Mouse (Mus musculus) natural killer cell, adult 2 months (primary cell): ENCODE data around the gene Robo1.

ENCODE experiments used
- DNase-seq, 2 experiments: peaks; one replicate each; pipeline ENCODE4 v3.0.0; 2022; ENCODE audit warnings: low spot score in 2 of 2

The Robo1 gene

GRCm38 (mm10) chr16:72307537-72308330, at the start of gene Robo1:
Gene Robo1 (plus strand): TSS chr16:72308306.
- DNase-seq: no peak

GRCm38 (mm10) chr16:72267839-72268238, 40.3 kb upstream of the Robo1 start:
- no peak for DNase-seq

GRCm38 (mm10) chr16:72276390-72277074, 31.6 kb upstream of the Robo1 start:
- no peak for DNase-seq

- DNase-seq: no peak
These were observed 194 bp downstream of the Robo1 start for GRCm38 (mm10) chr16:72308331-72308668.

GRCm38 (mm10) chr16:72327321-72327720, 19.2 kb downstream of the Robo1 start:
- DNase-seq: no peak

- DNase-seq: no peak
These were observed 20.5 kb downstream of the Robo1 start for GRCm38 (mm10) chr16:72328579-72328978.

- no peak for DNase-seq
These were observed 29.7 kb downstream of the Robo1 start for GRCm38 (mm10) chr16:72337757-72338156.

GRCm38 (mm10) chr16:72350422-72350821, 42.3 kb downstream of the Robo1 start:
- no peak for DNase-seq

GRCm38 (mm10) chr16:72356515-72357357, 48.6 kb downstream of the Robo1 start:
- DNase-seq: no peak

- no peak for DNase-seq
These were observed 68.8 kb downstream of the Robo1 start for GRCm38 (mm10) chr16:72376896-72377295.

GRCm38 (mm10) chr16:72381819-72382218, 73.7 kb downstream of the Robo1 start:
- DNase-seq: no peak

- no peak for DNase-seq
These were observed 75.5 kb downstream of the Robo1 start for GRCm38 (mm10) chr16:72383566-72383965.

GRCm38 (mm10) chr16:72393512-72393911, 85.4 kb downstream of the Robo1 start:
- DNase-seq: no peak

- no peak for DNase-seq
These were observed 90.7 kb downstream of the Robo1 start for GRCm38 (mm10) chr16:72398811-72399210.

GRCm38 (mm10) chr16:72402381-72402780, 94.3 kb downstream of the Robo1 start:
- no peak for DNase-seq

GRCm38 (mm10) chr16:72409820-72410219, 101.7 kb downstream of the Robo1 start:
- DNase-seq: no peak

- DNase-seq: no peak
These were observed 103.7 kb downstream of the Robo1 start for GRCm38 (mm10) chr16:72411669-72412270.

GRCm38 (mm10) chr16:72412879-72413278, 104.8 kb downstream of the Robo1 start:
- DNase-seq: no peak

GRCm38 (mm10) chr16:72419328-72420066, 111.4 kb downstream of the Robo1 start:
- no peak for DNase-seq

- DNase-seq: no peak
These were observed 114.3 kb downstream of the Robo1 start for GRCm38 (mm10) chr16:72422426-72422825.

GRCm38 (mm10) chr16:72434396-72434795, 126.3 kb downstream of the Robo1 start:
- no peak for DNase-seq
